8 mouse cellular contexts compared by ENCODE assay signal in the genomic region with DNA sequence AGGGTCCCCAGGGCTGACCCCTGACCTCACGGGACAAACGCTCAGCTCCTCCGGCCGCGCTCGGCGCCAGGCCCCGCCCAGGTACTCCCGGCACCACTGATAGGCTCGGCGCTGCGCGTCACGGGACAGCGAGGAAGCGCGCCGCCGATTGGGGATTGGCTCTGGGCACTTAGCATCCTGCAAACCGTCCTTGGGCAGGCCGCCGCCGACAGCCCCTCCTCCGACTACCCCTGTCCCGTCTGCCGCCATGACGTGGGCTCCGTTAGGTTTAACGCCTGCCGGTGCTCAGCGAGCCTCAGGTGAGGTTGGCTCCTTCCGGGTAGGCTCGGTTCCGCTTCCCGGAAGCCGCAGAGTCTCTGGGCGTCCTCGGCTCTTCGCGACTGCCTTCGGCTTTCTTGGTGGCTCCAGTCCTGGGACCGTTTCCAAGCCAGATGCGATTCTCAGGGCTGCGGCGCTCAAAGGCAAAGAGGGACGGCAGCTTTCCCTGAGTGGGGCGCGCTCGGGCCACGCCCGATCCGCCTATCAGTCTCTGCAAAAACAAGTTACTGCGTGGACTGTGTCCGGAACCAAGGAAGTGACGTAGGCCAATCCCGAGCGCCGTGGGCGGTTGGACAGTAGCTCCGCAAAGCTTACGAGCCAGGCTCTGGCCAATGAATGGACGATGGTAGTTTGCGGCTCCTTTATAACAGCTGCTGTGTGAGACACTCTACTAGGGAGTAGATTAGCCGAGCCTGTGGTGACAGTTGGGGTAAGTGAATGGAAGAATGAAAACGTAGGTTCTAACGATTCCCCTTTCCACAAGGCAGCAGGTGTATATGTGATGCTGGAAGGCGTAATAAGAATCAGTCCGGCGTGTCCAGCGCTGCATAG. TPM values are rescaled to one million over a fixed set of nuclear protein-coding genes. Genes with fewer than 3 reads are reported as not detected.
DNase-seq lines count a peak whose midpoint lies in the region; ATAC-seq and TF ChIP-seq lines count a peak whose summit lies in the region.

A gene (plus strand): TSS at position 238 of the 870 bp plus-strand sequence.
A gene (minus strand): TSS at position 345 of the 870 bp plus-strand sequence.
A gene (minus strand): TSS at position 557 of the 870 bp plus-strand sequence.

- WGBS in forebrain, embryonic 10.5 days, result under 1% methylated on average over 70 of the region's 70 CpGs
- WGBS in heart, embryonic 15.5 days, result under 1% methylated on average over 70 of the region's 70 CpGs
- under 1% methylated on average over 70 of the region's 70 CpGs for WGBS in liver, embryonic 14.5 days (ENCODE audit: insufficient replicate concordance)
- WGBS in neural tube, embryonic 11.5 days, result under 1% methylated on average over 69 of the region's 70 CpGs
- WGBS in stomach, postnatal 0 days, result under 1% methylated on average over 70 of the region's 70 CpGs

- H3K4me3 ChIP-seq in forebrain, embryonic 10.5 days, result peak within 1 kb of the TSS; percentile 86
- peak within 1 kb of the TSS; percentile 85 for H3K4me3 ChIP-seq in heart, embryonic 15.5 days
- H3K4me3 ChIP-seq in liver, embryonic 14.5 days (ENCODE audit: insufficient read depth in 1 of 2, low read depth in 2 of 2, low read length in 2 of 2), result peak within 1 kb of the TSS; percentile 76 to 84
- H3K4me3 ChIP-seq in neural tube, embryonic 11.5 days (ENCODE audit: low read depth, low read length), result peak within 1 kb of the TSS; percentile 50
- H3K4me3 ChIP-seq in stomach, postnatal 0 days (ENCODE audit: low read depth, low read length), result peak within 1 kb of the TSS; percentile 78

- peaks cover 31% of the 10 kb centered on the region for H3K36me3 ChIP-seq in forebrain, embryonic 10.5 days (replicated peaks)
- H3K36me3 ChIP-seq in heart, embryonic 15.5 days, result peaks cover 8% of the 10 kb centered on the region; the same call in 1 of the 2 replicates
- H3K36me3 ChIP-seq in liver, embryonic 14.5 days (replicated peaks; ENCODE audit: control insufficient read depth, insufficient read depth, low read depth), result no peaks in the 10 kb centered on the region; the same call in 1 of the 2 replicates
- H3K36me3 ChIP-seq in neural tube, embryonic 11.5 days (ENCODE audit: control insufficient read depth, insufficient read depth, low read length), result no peaks in the 10 kb centered on the region
- H3K36me3 ChIP-seq in stomach, postnatal 0 days (ENCODE audit: control insufficient read depth, insufficient read depth, low read length), result no peaks in the 10 kb centered on the region

- TF ChIP-seq EP300 in liver, embryonic 14.5 days (IDR thresholded peaks at IDR 0.05; ENCODE audit: low read depth), result 0 out of 2 replicates have a peak, but pooled peaks have one; percentile 33
- TF ChIP-seq EP300 in stomach, postnatal 0 days (optimal IDR thresholded peaks at IDR 0.05), result no peak

- H3K4me2 ChIP-seq in heart, embryonic 15.5 days, result peak within 1 kb of the TSS; percentile 79
- peak within 1 kb of the TSS; percentile 97 for H3K4me2 ChIP-seq in liver, embryonic 14.5 days (ENCODE audit: low read depth)
- peak within 1 kb of the TSS; percentile 91 for H3K4me2 ChIP-seq in neural tube, embryonic 11.5 days (ENCODE audit: low read depth)
- H3K4me2 ChIP-seq in stomach, postnatal 0 days (replicated peaks; ENCODE audit: low read depth), result peak within 1 kb of the TSS; percentile 97

- peaks cover 43% of the 10 kb centered on the region for H3K4me1 ChIP-seq in forebrain, embryonic 10.5 days
- H3K4me1 ChIP-seq in heart, embryonic 15.5 days (replicated peaks), result peaks cover 38% of the 10 kb centered on the region
- H3K4me1 ChIP-seq in liver, embryonic 14.5 days (replicated peaks; ENCODE audit: control insufficient read depth in 2 of 2, insufficient read depth in 2 of 2, low read length in 1 of 2), result peaks cover 3 to 15% of the 10 kb centered on the region in 2 experiments; a peak in 3 of 4 replicates
- H3K4me1 ChIP-seq in neural tube, embryonic 11.5 days (ENCODE audit: control insufficient read depth, insufficient read depth, low read length), result peaks cover 8% of the 10 kb centered on the region
- H3K4me1 ChIP-seq in stomach, postnatal 0 days (replicated peaks; ENCODE audit: control insufficient read depth, insufficient read depth), result no peaks in the 10 kb centered on the region

- peak within 1 kb of the TSS; percentile 96 for H3K27ac ChIP-seq in forebrain, embryonic 10.5 days
- H3K27ac ChIP-seq in heart, embryonic 15.5 days, result peak within 1 kb of the TSS; percentile 96
- H3K27ac ChIP-seq in liver, embryonic 14.5 days, result peak within 1 kb of the TSS; percentile 99
- peak within 1 kb of the TSS; percentile 80 for H3K27ac ChIP-seq in neural tube, embryonic 11.5 days (ENCODE audit: low read depth, low read length)
- H3K27ac ChIP-seq in stomach, postnatal 0 days (replicated peaks), result peak within 1 kb of the TSS; percentile 98

- H3K9me3 ChIP-seq in forebrain, embryonic 10.5 days, result no peaks in the 10 kb centered on the region
- H3K9me3 ChIP-seq in heart, embryonic 15.5 days (replicated peaks), result no peaks in the 10 kb centered on the region
- H3K9me3 ChIP-seq in liver, embryonic 14.5 days (ENCODE audit: control insufficient read depth, low read length), result no peaks in the 10 kb centered on the region
- H3K9me3 ChIP-seq in neural tube, embryonic 11.5 days (ENCODE audit: control insufficient read depth, low read length), result no peaks in the 10 kb centered on the region
- H3K9me3 ChIP-seq in stomach, postnatal 0 days (ENCODE audit: control insufficient read depth, low read length), result no peaks in the 10 kb centered on the region

- no peak for TF ChIP-seq CTCF in liver, embryonic 14.5 days (IDR thresholded peaks at IDR 0.05; ENCODE audit: low read depth)
- TF ChIP-seq CTCF in stomach, postnatal 0 days (IDR thresholded peaks at IDR 0.05; ENCODE audit: low read depth), result no peak

- 0 out of 2 replicates have a peak, but pooled peaks cover 5% of the 10 kb centered on the region for H3K27me3 ChIP-seq in forebrain, embryonic 10.5 days (ENCODE audit: poor library complexity, severe bottlenecking)
- no peaks in the 10 kb centered on the region for H3K27me3 ChIP-seq in heart, embryonic 15.5 days
- no peaks in the 10 kb centered on the region for H3K27me3 ChIP-seq in liver, embryonic 14.5 days (ENCODE audit: control insufficient read depth, insufficient read depth, low read length)
- no peaks in the 10 kb centered on the region for H3K27me3 ChIP-seq in neural tube, embryonic 11.5 days (ENCODE audit: control insufficient read depth, insufficient read depth, low read length)
- H3K27me3 ChIP-seq in stomach, postnatal 0 days (ENCODE audit: control insufficient read depth, insufficient read depth, low read length), result no peaks in the 10 kb centered on the region

- peak; percentile 85 to 88 for DNase-seq in CD8-positive naive resting alpha-beta T cell, adult 2 months (ENCODE audit: low read depth in 2 of 2, low spot score in 2 of 2)
- peak; percentile 87 for DNase-seq in c-Kit-positive CD71-negative TER-119-negative erythroid progenitor cells, embryonic 14.5 days (ENCODE audit: low read depth)
- peak; percentile 93 for DNase-seq in forebrain, embryonic 10.5 days (ENCODE audit: extremely low spot score, low spot score)
- peak; percentile 93 to 97 for DNase-seq in kidney, postnatal 25 days
- peak; percentile 90 to 92 (median 91) for DNase-seq in liver, embryonic 14.5 days (ENCODE audit: low read depth in 3 of 3, low spot score in 3 of 3)
- DNase-seq in neural tube, embryonic 11.5 days (ENCODE audit: low spot score), result peak; percentile 92
- peak; percentile 93 for DNase-seq in stomach, postnatal 0 days (ENCODE audit: low spot score)

- H3K9ac ChIP-seq in heart, embryonic 15.5 days, result peak within 1 kb of the TSS; percentile 76
- H3K9ac ChIP-seq in liver, embryonic 14.5 days (replicated peaks), result peak within 1 kb of the TSS; percentile 96
- H3K9ac ChIP-seq in neural tube, embryonic 11.5 days (ENCODE audit: low read length), result peak within 1 kb of the TSS; percentile 59
- H3K9ac ChIP-seq in stomach, postnatal 0 days (ENCODE audit: low read length), result peak within 1 kb of the TSS; percentile 83

- peak; percentile 85 for ATAC-seq in heart, embryonic 15.5 days (replicated peaks; ENCODE audit: insufficient number of reproducible peaks, insufficient read depth, low FRiP score, low read depth)
- ATAC-seq in liver, embryonic 14.5 days (ENCODE audit: insufficient read depth), result peak; percentile 91
- peak; percentile 96 for ATAC-seq in neural tube, embryonic 11.5 days (ENCODE audit: insufficient read depth, low FRiP score, low TSS enrichment)
- peak; percentile 96 for ATAC-seq in stomach, postnatal 0 days (ENCODE audit: low FRiP score, low TSS enrichment)

RNA-seq across cellular contexts. Expression of the first gene that starts in this region (rescaled TPM):
- polyA plus RNA-seq in forebrain, embryonic 10.5 days (2016; fragmentation: Nextera tagmentation; extraction: Ambion mirVana), result 3.9 and 4.3 TPM in 2 replicates
- polyA plus RNA-seq in heart, embryonic 15.5 days (2015; fragmentation: Nextera tagmentation; extraction: Ambion mirVana), result 3.3 and 3.9 TPM in 2 replicates
- 0.57 and 0.89 TPM in 2 replicates for polyA plus RNA-seq in liver, embryonic 14.5 days (2012; rRNA removed)
- 0.56 and 0.69 TPM in 2 replicates for polyA plus RNA-seq in liver, embryonic 14.5 days (2014; fragmentation: Nextera tagmentation; extraction: Ambion mirVana)
- polyA plus RNA-seq in neural tube, embryonic 11.5 days (2014; fragmentation: Nextera tagmentation; extraction: Ambion mirVana), result 2.0 and 2.3 TPM in 2 replicates
- 1.3 and 1.6 TPM in 2 replicates for polyA plus RNA-seq in stomach, postnatal 0 days (2015; fragmentation: Nextera tagmentation; extraction: Ambion mirVana)

RNA-seq across cellular contexts. Expression of the second gene that starts in this region (rescaled TPM):
- polyA plus RNA-seq in forebrain, embryonic 10.5 days (2016; fragmentation: Nextera tagmentation; extraction: Ambion mirVana), result not detected in 2 replicates
- 0.16 and 0.76 TPM in 2 replicates for polyA plus RNA-seq in heart, embryonic 15.5 days (2015; fragmentation: Nextera tagmentation; extraction: Ambion mirVana)
- polyA plus RNA-seq in liver, embryonic 14.5 days (2012; rRNA removed), result 0.19 and 0.58 TPM in 2 replicates
- polyA plus RNA-seq in liver, embryonic 14.5 days (2014; fragmentation: Nextera tagmentation; extraction: Ambion mirVana), result 0.14 and 0.34 TPM in 2 replicates
- 0.26 and 0.64 TPM in 2 replicates for polyA plus RNA-seq in neural tube, embryonic 11.5 days (2014; fragmentation: Nextera tagmentation; extraction: Ambion mirVana)
- polyA plus RNA-seq in stomach, postnatal 0 days (2015; fragmentation: Nextera tagmentation; extraction: Ambion mirVana), result not detected in 2 replicates

RNA-seq across cellular contexts. Expression of the third gene that starts in this region (rescaled TPM):
- polyA plus RNA-seq in forebrain, embryonic 10.5 days (2016; fragmentation: Nextera tagmentation; extraction: Ambion mirVana), result 44.0 and 45.1 TPM in 2 replicates
- 72.7 and 73.8 TPM in 2 replicates for polyA plus RNA-seq in heart, embryonic 15.5 days (2015; fragmentation: Nextera tagmentation; extraction: Ambion mirVana)
- 13.7 and 19.3 TPM in 2 replicates for polyA plus RNA-seq in liver, embryonic 14.5 days (2012; rRNA removed)
- 18.3 and 20.5 TPM in 2 replicates for polyA plus RNA-seq in liver, embryonic 14.5 days (2014; fragmentation: Nextera tagmentation; extraction: Ambion mirVana)
- polyA plus RNA-seq in neural tube, embryonic 11.5 days (2014; fragmentation: Nextera tagmentation; extraction: Ambion mirVana), result 58.1 and 63.8 TPM in 2 replicates
- polyA plus RNA-seq in stomach, postnatal 0 days (2015; fragmentation: Nextera tagmentation; extraction: Ambion mirVana), result 46.8 and 47.9 TPM in 2 replicates

Comparison
In these comparisons a context has a peak if more than half of its experiments do, and no peak if none do; other contexts are left out.
1. Peak in every context shown above with its lines: DNase-seq, ATAC-seq, H3K4me3 ChIP-seq and H3K27ac ChIP-seq.